Mouse (Mus musculus): ENCODE results near the gene Pgf.

- no peak for TF ChIP-seq CTCF (IDR thresholded peaks at IDR 0.05)
- no peak for TF ChIP-seq EP300 (IDR thresholded peaks at IDR 0.05; ENCODE audit: insufficient read depth, low read depth, low read length)
Measured at GRCm38 (mm10) chr12:85219905-85220290, 42.3 kb upstream of the Pgf start.
